In the genomic region with DNA sequence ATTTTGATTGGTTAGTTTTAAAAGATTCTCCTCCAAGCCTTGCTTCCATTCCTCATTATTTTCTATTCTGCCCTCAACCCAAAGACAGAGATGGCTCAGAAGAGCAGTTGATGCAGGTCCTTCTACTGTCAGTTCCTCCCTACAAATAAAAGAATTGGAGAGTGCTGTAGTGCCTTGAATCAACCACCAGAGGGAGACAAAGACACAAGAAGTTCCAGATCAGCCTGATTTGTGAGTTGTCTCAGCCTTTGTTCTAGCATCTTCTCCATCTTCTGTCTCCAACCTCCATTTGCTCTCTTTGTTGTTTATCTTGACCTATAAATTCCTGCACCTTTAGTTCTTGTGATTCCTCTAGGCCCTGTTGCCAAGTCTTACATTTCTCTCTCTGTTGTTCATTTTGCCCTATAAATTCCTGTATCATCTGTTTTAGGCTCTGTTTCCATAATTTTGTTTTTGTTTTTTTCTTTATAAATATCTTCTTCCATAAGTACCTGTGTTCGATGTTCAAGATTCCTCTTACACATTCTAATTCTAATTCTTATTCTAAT, we compare ENCODE assay signal across 9 mouse cellular contexts. TPM values are rescaled to one million over a fixed set of nuclear protein-coding genes. Genes with fewer than 3 reads are reported as not detected.
DNase-seq lines count a peak whose midpoint lies in the region; ATAC-seq and TF ChIP-seq lines count a peak whose summit lies in the region.
"Had no signal": no experiment of that assay in that cellular context is flagged by ENCODE, and none has a peak within 500 bp of the region (broad histone marks: within the 10 kb centered on the region; RNA-seq: fewer than 3 reads in every experiment).

No protein-coding gene starts in this region.

- H3K9me3 ChIP-seq in hindbrain, postnatal 0 days (ENCODE audit: low read length) = no peaks in the 10 kb centered on the region
- H3K9me3 ChIP-seq in hindbrain, embryonic 12.5 days (replicated peaks) = no peaks in the 10 kb centered on the region
- H3K9me3 ChIP-seq in forebrain, embryonic 12.5 days = no peaks in the 10 kb centered on the region

- no peaks in the 10 kb centered on the region for H3K36me3 ChIP-seq in hindbrain, postnatal 0 days (ENCODE audit: insufficient read depth, low read length)
- H3K36me3 ChIP-seq in hindbrain, embryonic 12.5 days = no peaks in the 10 kb centered on the region
- no peaks in the 10 kb centered on the region for H3K36me3 ChIP-seq in forebrain, embryonic 12.5 days (replicated peaks)

- DNase-seq in hindbrain, postnatal 0 days (ENCODE audit: low spot score) = peak; percentile 83
- DNase-seq in CD4-positive, CD25-positive, alpha-beta regulatory T cell, adult 2 months (ENCODE audit: low read depth, low spot score) = peak; percentile 69
- DNase-seq in ZHBTc4 (ENCODE audit: low read depth, low spot score) = peak; percentile 69
- peak; percentile 36 for DNase-seq in embryo, embryonic 9.5 days (ENCODE audit: extremely low spot score)
- peak; percentile 25 for DNase-seq in layer of hippocampus, adult 9-11 months
- DNase-seq in retina, postnatal 7 days (ENCODE audit: low read depth, low spot score) = peak; percentile 43

- peak; percentile 89 for TF ChIP-seq CTCF in hindbrain, postnatal 0 days (IDR thresholded peaks at IDR 0.05; ENCODE audit: low read depth)

- no peak overlapping the region for H3K4me2 ChIP-seq in hindbrain, postnatal 0 days (ENCODE audit: low read depth, low read length)
- H3K4me2 ChIP-seq in hindbrain, embryonic 12.5 days (replicated peaks) = no peak overlapping the region
- no peak overlapping the region for H3K4me2 ChIP-seq in forebrain, embryonic 12.5 days

- no peak overlapping the region for H3K9ac ChIP-seq in hindbrain, postnatal 0 days (replicated peaks; ENCODE audit: low read length)
- no peak overlapping the region for H3K9ac ChIP-seq in hindbrain, embryonic 12.5 days
- H3K9ac ChIP-seq in forebrain, embryonic 12.5 days = no peak overlapping the region

- ATAC-seq in hindbrain, postnatal 0 days = no peak
- ATAC-seq in hindbrain, embryonic 12.5 days (ENCODE audit: low FRiP score) = no peak
- ATAC-seq in forebrain, embryonic 12.5 days (ENCODE audit: low FRiP score) = no peak

- no peak overlapping the region for H3K4me3 ChIP-seq in hindbrain, postnatal 0 days (ENCODE audit: low read length)
- no peak overlapping the region for H3K4me3 ChIP-seq in hindbrain, embryonic 12.5 days
- H3K4me3 ChIP-seq in forebrain, embryonic 12.5 days (replicated peaks) = no peak overlapping the region

- WGBS in hindbrain, postnatal 0 days = 72% methylated on average over 1 of the region's 1 CpGs
- WGBS in hindbrain, embryonic 12.5 days = 74% methylated on average over 1 of the region's 1 CpGs
- 58% methylated on average over 1 of the region's 1 CpGs for WGBS in forebrain, embryonic 12.5 days

- no peaks in the 10 kb centered on the region for H3K27me3 ChIP-seq in hindbrain, postnatal 0 days (ENCODE audit: insufficient read depth, low read length)
- no peaks in the 10 kb centered on the region for H3K27me3 ChIP-seq in hindbrain, embryonic 12.5 days
- no peaks in the 10 kb centered on the region for H3K27me3 ChIP-seq in forebrain, embryonic 12.5 days

- H3K4me1 ChIP-seq in hindbrain, postnatal 0 days (ENCODE audit: insufficient read depth, low read length) = no peaks in the 10 kb centered on the region
- H3K4me1 ChIP-seq in hindbrain, embryonic 12.5 days = no peaks in the 10 kb centered on the region
- H3K4me1 ChIP-seq in forebrain, embryonic 12.5 days = no peaks in the 10 kb centered on the region

- H3K27ac ChIP-seq in hindbrain, postnatal 0 days = no peak overlapping the region
- H3K27ac ChIP-seq in hindbrain, embryonic 12.5 days = no peak overlapping the region
- H3K27ac ChIP-seq in forebrain, embryonic 12.5 days = no peak overlapping the region

RNA-seq across cellular contexts. Expression of a gene that starts 6.2 kb away (rescaled TPM):
- total RNA-seq in hindbrain, postnatal 0 days (2014; rRNA removed) = not detected in 2 replicates
- polyA plus RNA-seq in hindbrain, postnatal 0 days (2015; fragmentation: Nextera tagmentation; extraction: Ambion mirVana) = 1.4 and 2.7 TPM in 2 replicates
- 0.60 TPM in 1 of 2 replicates, not detected in the other for polyA plus RNA-seq in hindbrain, embryonic 12.5 days (2016; fragmentation: Nextera tagmentation; extraction: Ambion mirVana)
- not detected in 2 replicates for polyA plus RNA-seq in forebrain, embryonic 12.5 days (2016; fragmentation: Nextera tagmentation; extraction: Ambion mirVana)
- polyA plus RNA-seq: lung, embryonic 16.5 days had no signal

Comparison
In these comparisons a context has a peak if more than half of its experiments do, and no peak if none do; other contexts are left out.
1. DNase-seq: peak in every context shown above with its lines; median percentile 83 in hindbrain, postnatal 0 days; 69 in CD4-positive, CD25-positive, alpha-beta regulatory T cell, adult 2 months; 69 in ZHBTc4; 43 in retina, postnatal 7 days; 36 in embryo, embryonic 9.5 days; 25 in layer of hippocampus, adult 9-11 months.